Comparison of ENCODE assay signal across 24 mouse cellular contexts in the genomic region with DNA sequence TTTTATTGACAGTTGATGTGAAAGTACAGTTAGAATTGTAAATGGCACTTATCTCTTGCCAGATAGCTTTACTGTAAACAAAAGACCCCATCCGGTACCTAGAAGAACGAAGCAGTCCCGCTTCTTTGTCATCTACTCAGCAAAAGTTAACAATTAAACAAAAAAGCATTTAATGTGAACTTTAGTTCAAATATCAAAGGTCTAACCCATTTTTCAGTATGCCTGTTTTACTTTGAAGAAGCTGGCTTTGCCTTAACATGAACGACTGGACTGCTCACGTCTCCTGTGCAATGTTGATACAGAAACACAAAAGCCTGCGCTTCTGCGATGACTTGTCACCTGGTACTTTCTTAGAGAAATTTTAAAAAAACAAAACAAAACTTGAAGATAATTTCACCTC. TPM values are rescaled to one million over a fixed set of nuclear protein-coding genes. Genes with fewer than 3 reads are reported as not detected.
DNase-seq lines count a peak whose midpoint lies in the region; ATAC-seq and TF ChIP-seq lines count a peak whose summit lies in the region.
"Had no signal": no experiment of that assay in that cellular context is flagged by ENCODE, and none has a peak within 500 bp of the region (broad histone marks: within the 10 kb centered on the region; RNA-seq: fewer than 3 reads in every experiment).

No protein-coding gene starts in this region.

- peaks cover 19% of the 10 kb centered on the region for H3K36me3 ChIP-seq in heart, embryonic 13.5 days
- H3K36me3 ChIP-seq in kidney, adult 2 months (ENCODE audit: control insufficient read depth, insufficient read depth, low read length) = no peaks in the 10 kb centered on the region
- H3K36me3 ChIP-seq in liver, adult 2 months (ENCODE audit: control insufficient read depth, insufficient read depth, low read length) = peaks cover 13% of the 10 kb centered on the region
- peaks cover 3% of the 10 kb centered on the region; the same call in 1 of the 2 replicates for H3K36me3 ChIP-seq in liver, embryonic 12.5 days
- H3K36me3 ChIP-seq: embryonic facial prominence, embryonic 12.5 days; intestine, embryonic 15.5 days had no signal

- no peak for TF ChIP-seq CTCF in kidney, adult 2 months (conservative IDR thresholded peaks at IDR 0.05; ENCODE audit: insufficient read depth, insufficient read length, low read depth, low read length)
- no peak for TF ChIP-seq CTCF in liver, adult 2 months (IDR thresholded peaks at IDR 0.05; ENCODE audit: low read depth, low read length)

- no peaks in the 10 kb centered on the region for H3K79me2 ChIP-seq in liver, adult 2 months (ENCODE audit: control insufficient read depth, insufficient read depth, low read length)

- intact Hi-C loops in heart, postnatal 14 days (cut with DNase I) = no loop called here

- peak overlapping the region; percentile 42; the same call in 1 of the 2 replicates for H3K27ac ChIP-seq in heart, embryonic 13.5 days (replicated peaks)
- H3K27ac ChIP-seq in kidney, adult 2 months (ENCODE audit: insufficient read depth, low read depth, low read length) = peak overlapping the region; percentile 55
- no peak overlapping the region for H3K27ac ChIP-seq in liver, adult 2 months (replicated peaks; ENCODE audit: insufficient read depth, low read depth, low read length)
- H3K27ac ChIP-seq in liver, embryonic 12.5 days = no peak overlapping the region
- H3K27ac ChIP-seq: embryonic facial prominence, embryonic 12.5 days; embryonic facial prominence, embryonic 15.5 days; hindbrain, embryonic 10.5 days; hindbrain, embryonic 13.5 days; intestine, embryonic 15.5 days had no signal

- no peak for TF ChIP-seq POLR2A in kidney, adult 2 months (IDR thresholded peaks at IDR 0.05; ENCODE audit: low read depth, low read length)
- TF ChIP-seq POLR2A in liver, adult 2 months (IDR thresholded peaks at IDR 0.05; ENCODE audit: extremely low read depth, insufficient read depth, low read length) = no peak

- no peak overlapping the region for H3K4me2 ChIP-seq in heart, embryonic 13.5 days
- no peak overlapping the region for H3K4me2 ChIP-seq in liver, embryonic 12.5 days
- H3K4me2 ChIP-seq: embryonic facial prominence, embryonic 12.5 days; embryonic facial prominence, embryonic 15.5 days; hindbrain, embryonic 13.5 days; intestine, embryonic 15.5 days had no signal

- ATAC-seq in heart, embryonic 13.5 days (ENCODE audit: extremely low read depth, insufficient number of reproducible peaks, low FRiP score, low TSS enrichment) = no peak
- no peak for ATAC-seq in liver, embryonic 12.5 days
- ATAC-seq: CD4-positive, CD25-positive, alpha-beta regulatory T cell, adult 4 months; forebrain, embryonic 14.5 days; forebrain, postnatal 0 days; hindbrain, embryonic 16.5 days; intestine, embryonic 15.5 days had no signal

- DNase-seq in heart, postnatal 14 days = no peak
- peak; percentile 57 for DNase-seq in kidney, adult 2 months
- DNase-seq in kidney, postnatal 25 days = no peak
- DNase-seq in liver, adult 2 months (ENCODE audit: extremely low read depth, low read depth, low spot score) = peak; percentile 88
- DNase-seq: adrenal gland, adult 2 months; adrenal gland, postnatal 14 days; cerebellum, adult 11 months; cerebellum, adult 2 months; cerebellum, adult 9-11 months; cerebellum, postnatal 25 days; forebrain, postnatal 0 days; gastrocnemius, postnatal 10 days; gastrocnemius, postnatal 36 days; heart, postnatal 36 days had no signal

- no peaks in the 10 kb centered on the region for H3K9me3 ChIP-seq in heart, embryonic 13.5 days
- H3K9me3 ChIP-seq in liver, embryonic 12.5 days (replicated peaks) = no peaks in the 10 kb centered on the region
- H3K9me3 ChIP-seq: embryonic facial prominence, embryonic 12.5 days; embryonic facial prominence, embryonic 15.5 days; hindbrain, embryonic 10.5 days; hindbrain, embryonic 13.5 days; intestine, embryonic 15.5 days had no signal

- no peak overlapping the region for H3K9ac ChIP-seq in heart, embryonic 13.5 days
- no peak overlapping the region for H3K9ac ChIP-seq in liver, adult 2 months (ENCODE audit: low read depth, low read length)
- no peak overlapping the region for H3K9ac ChIP-seq in liver, embryonic 12.5 days
- H3K9ac ChIP-seq: embryonic facial prominence, embryonic 12.5 days; embryonic facial prominence, embryonic 15.5 days; forebrain, postnatal 0 days; hindbrain, embryonic 13.5 days; intestine, embryonic 15.5 days had no signal

- H3K4me3 ChIP-seq in heart, embryonic 13.5 days = no peak overlapping the region
- no peak overlapping the region for H3K4me3 ChIP-seq in kidney, adult 2 months (ENCODE audit: insufficient read depth, low read depth, low read length)
- peak overlapping the region; percentile 26; the same call in 1 of the 2 replicates for H3K4me3 ChIP-seq in liver, adult 2 months (ENCODE audit: insufficient read depth, low read depth, low read length)
- H3K4me3 ChIP-seq in liver, embryonic 12.5 days = no peak overlapping the region
- H3K4me3 ChIP-seq: embryonic facial prominence, embryonic 12.5 days; embryonic facial prominence, embryonic 15.5 days; hindbrain, embryonic 10.5 days; hindbrain, embryonic 13.5 days; intestine, embryonic 15.5 days had no signal

- H3K4me1 ChIP-seq in heart, embryonic 13.5 days = peaks cover 19% of the 10 kb centered on the region
- no peaks in the 10 kb centered on the region; the same call in 1 of the 2 replicates for H3K4me1 ChIP-seq in kidney, adult 2 months (ENCODE audit: control insufficient read depth, insufficient read depth, low read length)
- H3K4me1 ChIP-seq in liver, adult 2 months (ENCODE audit: control insufficient read depth, insufficient read depth, low read length) = peaks cover 8% of the 10 kb centered on the region
- H3K4me1 ChIP-seq in liver, embryonic 12.5 days = peaks cover 7% of the 10 kb centered on the region
- H3K4me1 ChIP-seq: embryonic facial prominence, embryonic 12.5 days; embryonic facial prominence, embryonic 15.5 days; hindbrain, embryonic 10.5 days; hindbrain, embryonic 13.5 days; intestine, embryonic 15.5 days had no signal

- H3K27me3 ChIP-seq in heart, embryonic 13.5 days (replicated peaks) = no peaks in the 10 kb centered on the region
- no peaks in the 10 kb centered on the region for H3K27me3 ChIP-seq in kidney, adult 2 months (replicated peaks; ENCODE audit: control insufficient read depth, insufficient read depth, low read length)
- no peaks in the 10 kb centered on the region for H3K27me3 ChIP-seq in liver, adult 2 months (ENCODE audit: control insufficient read depth, insufficient read depth, low read length)
- no peaks in the 10 kb centered on the region for H3K27me3 ChIP-seq in liver, embryonic 12.5 days (replicated peaks)
- H3K27me3 ChIP-seq: embryonic facial prominence, embryonic 12.5 days; embryonic facial prominence, embryonic 15.5 days; hindbrain, embryonic 13.5 days; intestine, embryonic 15.5 days had no signal

- WGBS in heart, embryonic 13.5 days = 64% methylated on average over 7 of the region's 7 CpGs
- WGBS in kidney, adult 2 months = 56% methylated on average over 7 of the region's 7 CpGs
- 25% methylated on average over 7 of the region's 7 CpGs for whole genome bisulfite sequencing in liver, adult 2 months
- WGBS in liver, embryonic 12.5 days (ENCODE audit: insufficient replicate concordance) = 81% methylated on average over 7 of the region's 7 CpGs

RNA-seq across cellular contexts. Expression of a gene that starts 16.3 kb away (rescaled TPM):
- polyA plus RNA-seq in heart, embryonic 13.5 days (2015; fragmentation: Nextera tagmentation; extraction: Ambion mirVana) = 36.6 and 40.3 TPM in 2 replicates
- 10 to 100 TPM; 40.6 to 43.6 TPM for total RNA-seq in heart, postnatal 14 days (2021)
- polyA plus RNA-seq in kidney, adult 2 months (2012; rRNA removed) = 10.9 and 13.5 TPM in 2 replicates
- total RNA-seq in liver, adult 2 months (2014; rRNA removed) = 41.2 and 46.3 TPM in 2 replicates
- 3.3 and 3.6 TPM in 2 replicates for polyA plus RNA-seq in liver, adult 2 months (2012; rRNA removed)
- polyA plus RNA-seq in liver, embryonic 12.5 days (2016; fragmentation: Nextera tagmentation; extraction: Ambion mirVana) = 25.4 and 25.7 TPM in 2 replicates

RNA-seq across cellular contexts. Expression of a gene that starts 40.7 kb away (rescaled TPM):
- 27.4 and 30.0 TPM in 2 replicates for polyA plus RNA-seq in heart, embryonic 13.5 days (2015; fragmentation: Nextera tagmentation; extraction: Ambion mirVana)
- 10 to 100 TPM; 45.3 to 49.5 TPM for total RNA-seq in heart, postnatal 14 days (2021)
- 19.2 and 24.9 TPM in 2 replicates for polyA plus RNA-seq in kidney, adult 2 months (2012; rRNA removed)
- total RNA-seq in liver, adult 2 months (2014; rRNA removed) = 158 and 174 TPM in 2 replicates
- 33.3 and 37.6 TPM in 2 replicates for polyA plus RNA-seq in liver, adult 2 months (2012; rRNA removed)
- 23.6 and 25.0 TPM in 2 replicates for polyA plus RNA-seq in liver, embryonic 12.5 days (2016; fragmentation: Nextera tagmentation; extraction: Ambion mirVana)

Comparison
In these comparisons a context has a peak if more than half of its experiments do, and no peak if none do; other contexts are left out.
1. DNase-seq: peak in kidney, adult 2 months (single experiment) and liver, adult 2 months (single experiment); none in heart, postnatal 14 days (0 of 2) and kidney, postnatal 25 days (0 of 2).
2. H3K27ac ChIP-seq: peak in heart, embryonic 13.5 days (single experiment) and kidney, adult 2 months (single experiment); none in liver, adult 2 months (single experiment) and liver, embryonic 12.5 days (single experiment).